Mouse (Mus musculus) G1E-ER4 (cell line): Measurements from ENCODE around the gene Ttc23l. TPM values are rescaled to one million over a fixed set of nuclear protein-coding genes. Genes with fewer than 3 reads are reported as not detected.

Experiments
- GATA1 ChIP-seq: IDR thresholded peaks from one replicate; pipeline ENCODE4 v1.8.0; 2012; ENCODE audit warnings: low read length, inconsistent platforms
- polyA plus RNA-seq: library from polyadenylated mRNA; stranded (reverse); fragments of >175 nt; gene quantifications from 2 replicates; pipeline ENCODE4 v1.2.3, GENCODE M21; 2012

The Ttc23l gene
- polyA plus RNA-seq, 1 experiment, result not detected

- no peak for TF ChIP-seq GATA1
These were observed 88.2 kb downstream of the Ttc23l start, which contains the start of gene Dnajc21 for GRCm38 (mm10) chr15:10470151-10470831. TSS of gene Dnajc21 (minus strand) at chr15:10470516.

- no peak for TF ChIP-seq GATA1
These were observed 88.8 kb downstream of the Ttc23l start for GRCm38 (mm10) chr15:10469641-10470150.

GRCm38 (mm10) chr15:10468761-10469160 lies 89.7 kb downstream of the Ttc23l start:
- no peak for TF ChIP-seq GATA1

- no peak for TF ChIP-seq GATA1
These were observed 93.8 kb downstream of the Ttc23l start for GRCm38 (mm10) chr15:10464678-10465077.

DNA sequence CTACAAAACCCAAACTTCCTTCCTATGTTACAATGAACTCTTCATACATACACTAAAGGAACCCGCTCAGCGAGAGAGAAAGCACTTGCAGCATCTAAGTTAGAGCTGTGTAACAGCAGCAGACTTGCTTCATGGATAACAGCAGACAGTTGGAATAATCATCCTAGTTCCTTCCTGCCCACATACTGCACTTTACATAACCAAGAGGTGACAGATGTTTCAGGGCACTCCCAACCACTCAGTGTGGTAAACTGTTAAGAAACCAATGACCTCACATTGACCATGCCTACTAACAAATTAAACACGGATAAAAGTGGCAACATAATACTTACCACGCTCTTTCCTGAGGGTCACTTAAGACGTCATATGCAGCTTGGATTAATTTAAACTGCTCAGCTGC lies 94.9 kb downstream of the Ttc23l start:
- TF ChIP-seq GATA1, result no peak

DNA sequence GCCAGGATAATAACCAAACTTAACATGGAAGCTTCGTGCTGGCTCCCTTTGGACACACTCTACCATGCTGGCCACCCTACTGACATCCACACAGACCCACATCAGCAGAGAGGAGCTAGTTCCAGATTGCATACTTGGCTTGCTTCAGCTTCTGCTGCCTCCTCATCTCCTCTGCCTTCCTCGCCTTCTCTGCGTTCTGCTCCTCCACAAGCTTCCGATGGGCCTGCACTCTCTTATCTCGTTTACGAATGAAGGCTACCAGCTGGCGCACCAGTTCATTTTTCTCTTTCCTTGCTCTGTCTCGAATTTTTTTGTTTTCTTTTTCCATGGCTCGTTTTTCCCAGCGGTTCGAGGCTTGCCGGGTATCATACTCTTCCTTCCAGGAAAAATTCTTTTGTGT lies 97.5 kb downstream of the Ttc23l start:
- no peak for TF ChIP-seq GATA1

Other genes starting within 250 kb of the Ttc23l start
- not detected in 2 replicates for gene Gm21973, start 233.3 kb downstream of the Ttc23l start, polyA plus RNA-seq
- not detected in 2 replicates for gene Agxt2, start 200.1 kb downstream of the Ttc23l start, polyA plus RNA-seq
- gene Dnajc21, start 88.2 kb downstream of the Ttc23l start, polyA plus RNA-seq, result 14.5 and 15.0 TPM in 2 replicates
- 103 and 116 TPM in 2 replicates for gene Brix1, start 72.7 kb downstream of the Ttc23l start, polyA plus RNA-seq
- 15.1 and 19.8 TPM in 2 replicates for gene Rad1, start 72.7 kb downstream of the Ttc23l start, polyA plus RNA-seq
- not detected in 2 replicates for gene Rai14, start 156.0 kb upstream of the Ttc23l start, polyA plus RNA-seq